Mouse (Mus musculus) brain, embryonic 14.5 days (tissue): ENCODE measurements around the gene Dgkg.

ENCODE experiments used
- CTCF ChIP-seq: fragments of 200-500 bp; IDR thresholded peaks from 2 replicates; pipeline ENCODE4 v1.5.1; 2012; ENCODE audit warnings: inconsistent platforms, mild to moderate bottlenecking, moderate library complexity, borderline replicate concordance; ENCODE audit not compliant: insufficient read depth, insufficient read length; ENCODE audit errors: extremely low read depth
- POLR2A ChIP-seq: fragments of 200-500 bp; IDR thresholded peaks from 2 replicates; pipeline ENCODE4 v1.6.1; 2012; ENCODE audit warnings: mild to moderate bottlenecking, inconsistent platforms, borderline replicate concordance; ENCODE audit not compliant: poor library complexity, insufficient read depth, insufficient read length, severe bottlenecking; ENCODE audit errors: extremely low read depth

DNA sequence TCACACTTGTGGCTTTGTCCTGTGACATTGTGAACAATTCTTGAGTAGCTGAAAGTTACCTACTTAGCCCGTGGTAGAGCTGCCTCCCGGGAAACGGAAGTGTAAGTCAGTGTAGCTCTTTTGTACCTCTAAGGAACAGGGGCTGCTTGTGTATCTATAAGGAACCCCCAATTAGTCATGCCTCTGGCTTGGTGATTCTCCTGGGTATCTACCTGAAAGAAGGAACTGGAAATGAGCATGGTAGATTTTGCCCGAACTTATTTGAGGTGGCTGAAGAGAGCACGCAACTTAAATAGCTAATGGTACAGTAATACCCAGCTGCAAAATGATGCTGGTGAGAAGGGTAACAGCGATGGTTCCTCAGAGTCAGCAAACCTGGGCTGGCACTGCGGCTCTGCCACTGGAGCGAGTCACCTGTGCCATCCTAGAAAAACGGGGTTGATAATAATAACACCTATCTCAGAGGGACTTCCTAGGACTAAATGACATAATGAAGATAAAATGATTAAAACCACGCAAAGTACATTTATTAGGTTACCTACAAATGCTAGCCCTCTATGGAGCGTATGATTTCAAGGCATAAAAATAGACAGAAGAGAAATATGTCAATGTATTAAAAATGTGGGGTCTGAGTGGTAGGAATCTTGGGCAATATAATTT is 3.1 kb downstream of the Dgkg start:
- TF ChIP-seq POLR2A: no peak
- no peak for TF ChIP-seq CTCF
